Mouse (Mus musculus) lung, postnatal 0 days (tissue): ENCODE measurements around the gene Mff. TPM values are rescaled to one million over a fixed set of nuclear protein-coding genes. Genes with fewer than 3 reads are reported as not detected.

ENCODE experiments used
- ATAC-seq: fragments of 200-750 bp; cut with Nextera tagmentation; 2 replicates; pipeline ENCODE4 v1.8.0; 2017; ENCODE audit warnings: moderate library complexity
- DNase-seq: peaks from one replicate; pipeline ENCODE4 v3.0.0-alpha.2; 2016; ENCODE audit warnings: low spot score
- H3K27ac ChIP-seq: fragments of 300-500 bp; sonication (generic); 2 replicates; pipeline ENCODE4 v1.5.1; 2014; ENCODE audit warnings: antibody characterized with exemption, mild to moderate bottlenecking, low read length, mixed read lengths
- H3K27me3 ChIP-seq: fragments of 300-500 bp; sonication (generic); replicated peaks from 2 replicates; pipeline ENCODE4 v1.6.1; 2014; ENCODE audit warnings: low read length, mixed read lengths; ENCODE audit not compliant: insufficient read depth
- H3K36me3 ChIP-seq: fragments of 300-500 bp; sonication (generic); 2 replicates; pipeline ENCODE4 v1.6.1; 2014; ENCODE audit warnings: low read length, mixed read lengths; ENCODE audit not compliant: insufficient read depth
- H3K4me1 ChIP-seq: fragments of 300-500 bp; sonication (generic); 2 replicates; pipeline ENCODE4 v1.6.1; 2014; ENCODE audit warnings: antibody characterized with exemption, low read depth, low read length, mixed read lengths; ENCODE audit not compliant: insufficient read depth
- H3K4me2 ChIP-seq: fragments of 300-500 bp; sonication (generic); replicated peaks from 2 replicates; pipeline ENCODE4 v1.6.1; 2014; ENCODE audit warnings: low read depth, mild to moderate bottlenecking, low read length, moderate library complexity, mixed read lengths
- H3K4me3 ChIP-seq: fragments of 300-500 bp; sonication (generic); 2 replicates; pipeline ENCODE4 v1.5.1; 2014; ENCODE audit warnings: low read depth, low read length
- H3K9ac ChIP-seq: fragments of 300-500 bp; sonication (generic); replicated peaks from 2 replicates; pipeline ENCODE4 v1.6.1; 2014; ENCODE audit warnings: low read depth, mild to moderate bottlenecking
- H3K9me3 ChIP-seq: fragments of 300-500 bp; sonication (generic); 2 replicates; pipeline ENCODE4 v1.6.1; 2016; ENCODE audit warnings: low read length, mixed read lengths
- CTCF ChIP-seq: IDR thresholded peaks from 2 replicates; pipeline ENCODE4 v1.5.1; 2016; ENCODE audit warnings: antibody characterized with exemption, mild to moderate bottlenecking
- EP300 ChIP-seq: IDR thresholded peaks from 2 replicates; pipeline ENCODE4 v1.6.1; 2016; ENCODE audit warnings: antibody characterized with exemption, mild to moderate bottlenecking, control low read depth
- WGBS: fragments of 180-500 bp; shearing (Covaris S2); extraction: QIAGEN DNeasy Blood & Tissue Kit; methylation state at CpG from one replicate; pipeline ENCODE4 v1.1.7; 2014; 5-methylcytosine and 5-hydroxymethylcytosine counted together
- polyA plus RNA-seq: library from polyadenylated mRNA; unstranded; fragments of >200 nt; fragmentation: Nextera tagmentation; extraction: Ambion mirVana; gene quantifications from 2 replicates; pipeline ENCODE4 v1.2.1, GENCODE M21; 2015

Mff gene
- polyA plus RNA-seq, 1 experiment from 2014 or later: 180 TPM

DNA sequence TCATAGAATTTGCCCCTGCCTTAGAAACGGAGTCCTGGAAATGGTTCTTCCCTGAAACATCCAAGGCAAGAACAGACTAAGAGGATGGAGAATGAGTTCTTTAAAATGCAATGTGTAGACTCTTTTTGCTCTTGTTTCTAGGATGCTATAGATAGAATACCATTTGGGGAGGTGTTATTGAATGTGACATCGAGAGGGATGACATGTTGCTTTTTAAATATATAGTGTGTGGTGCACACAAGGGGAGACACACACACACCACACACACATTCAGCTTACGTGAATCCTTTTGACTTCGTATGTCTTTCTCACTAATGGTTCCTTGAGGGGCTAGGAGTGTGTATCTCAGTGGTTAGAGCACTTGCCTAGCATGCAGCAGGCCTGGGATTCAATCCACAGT lies 50.6 kb downstream of the Mff start:
- no peaks in the 10 kb centered on the region for H3K27me3 ChIP-seq
- H3K9me3 ChIP-seq: 0 out of 2 replicates have a peak, but pooled peaks cover 3% of the 10 kb centered on the region
- ATAC-seq: no peak
- H3K9ac ChIP-seq: no peak overlapping the region
- WGBS: 88% methylated on average over 4 of the region's 4 CpGs
- TF ChIP-seq EP300: no peak
- TF ChIP-seq CTCF: no peak
- H3K4me1 ChIP-seq: no peaks in the 10 kb centered on the region
- no peak overlapping the region for H3K4me2 ChIP-seq
- no peak overlapping the region for H3K4me3 ChIP-seq
- H3K36me3 ChIP-seq: no peaks in the 10 kb centered on the region
- H3K27ac ChIP-seq: no peak overlapping the region
- no peak for DNase-seq

DNA sequence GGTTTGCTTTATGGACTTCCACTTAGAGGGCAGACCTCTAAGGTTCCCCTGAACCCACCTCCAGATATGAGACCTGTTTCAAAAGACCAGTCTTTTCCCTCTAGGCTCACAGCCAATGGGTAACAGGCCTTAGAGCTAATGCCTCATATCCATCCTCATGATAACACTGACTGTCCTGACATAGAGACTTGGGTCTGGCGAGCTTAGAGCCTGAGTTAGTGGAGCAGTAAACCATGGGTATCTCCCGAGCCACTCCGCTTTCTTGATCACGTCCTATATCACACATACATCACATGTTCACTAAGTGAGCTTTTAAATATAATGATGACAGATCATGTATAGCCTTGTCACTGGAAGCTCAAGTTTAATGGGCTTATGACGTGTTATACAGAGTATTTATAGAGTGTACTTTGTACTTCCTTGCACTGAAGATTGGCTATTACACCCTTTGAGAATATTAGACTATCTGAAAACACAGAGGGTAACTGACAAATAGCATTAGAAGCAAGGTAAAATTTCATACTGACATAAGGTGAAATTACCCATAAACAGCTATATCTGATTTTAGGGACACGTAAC lies 54.8 kb downstream of the Mff start:
- WGBS: 77% methylated on average over 6 of the region's 6 CpGs
- H3K27me3 ChIP-seq: no peaks in the 10 kb centered on the region
- ATAC-seq (no peak), DNase-seq (no peak)
- no peak overlapping the region for H3K4me2 ChIP-seq
- no peaks in the 10 kb centered on the region for H3K36me3 ChIP-seq
- TF ChIP-seq CTCF (no peak), EP300 (no peak)
- H3K9ac ChIP-seq: no peak overlapping the region
- no peaks in the 10 kb centered on the region for H3K4me1 ChIP-seq
- 0 out of 2 replicates have a peak, but pooled peaks cover 3% of the 10 kb centered on the region for H3K9me3 ChIP-seq
- H3K4me3 ChIP-seq: no peak overlapping the region
- no peak overlapping the region for H3K27ac ChIP-seq

DNA sequence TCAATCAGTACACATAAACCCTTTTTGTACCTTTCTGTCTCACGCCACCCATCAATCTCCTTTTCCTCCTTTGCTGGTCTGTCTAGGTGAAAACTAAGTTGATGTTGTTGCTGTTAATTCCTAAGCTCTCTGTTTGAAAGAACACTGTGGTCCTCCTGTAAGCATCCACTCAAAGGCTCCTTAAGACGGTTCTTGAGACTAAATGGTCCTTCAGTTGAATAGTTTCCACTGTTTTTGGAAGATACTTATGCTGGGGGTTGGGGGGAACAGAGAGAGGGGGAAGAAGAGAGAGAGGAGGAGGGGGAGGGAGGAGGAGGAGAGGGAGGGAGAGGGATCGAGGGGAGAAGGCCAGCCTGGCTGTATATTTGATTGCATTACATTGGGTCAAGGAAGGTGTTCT lies 58.9 kb downstream of the Mff start:
- DNase-seq (peak; percentile 72), ATAC-seq (peak; percentile 75)
- 50% methylated on average over 3 of the region's 3 CpGs for WGBS

DNA sequence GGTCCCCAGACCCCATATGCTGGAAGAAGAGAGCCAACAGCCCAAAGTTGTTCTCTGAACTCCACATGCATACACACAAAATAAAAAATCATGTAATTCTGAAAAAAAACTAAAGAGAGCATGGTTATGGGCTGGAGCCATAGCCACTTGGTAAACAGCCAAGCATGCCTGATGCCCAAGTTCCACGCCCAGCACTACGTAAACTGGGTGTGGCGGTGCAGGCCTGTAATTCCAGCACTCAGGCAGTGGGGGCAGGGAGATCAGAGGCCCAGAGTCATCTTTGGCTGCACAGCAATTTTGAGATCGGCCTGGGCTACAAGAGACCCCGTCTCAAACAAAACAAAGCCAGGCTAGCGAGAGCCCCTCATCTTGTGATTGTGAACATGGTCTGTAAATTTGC lies 60.9 kb downstream of the Mff start:
- no peak overlapping the region for H3K27ac ChIP-seq
- no peaks in the 10 kb centered on the region for H3K27me3 ChIP-seq
- H3K4me2 ChIP-seq: no peak overlapping the region
- no peaks in the 10 kb centered on the region for H3K9me3 ChIP-seq
- H3K9ac ChIP-seq: no peak overlapping the region
- H3K4me1 ChIP-seq: peaks cover 4% of the 10 kb centered on the region; the same call in 1 of the 2 replicates
- ATAC-seq (peak; percentile 65), DNase-seq (peak; percentile 82)
- H3K4me3 ChIP-seq: no peak overlapping the region
- peak; percentile 36 for TF ChIP-seq CTCF
- peak; percentile 39; the same call in 1 of the 2 replicates for TF ChIP-seq EP300
- WGBS: 38% methylated on average over 6 of the region's 6 CpGs
- H3K36me3 ChIP-seq: no peaks in the 10 kb centered on the region

More for the DNA sequence above, 58.9 kb downstream of the Mff start:
- Histone ChIP-seq H3K4me3 (no peak overlapping the region), H3K4me1 (peaks cover 4% of the 10 kb centered on the region; the same call in 1 of the 2 replicates), H3K27me3 (no peaks in the 10 kb centered on the region), H3K9ac (no peak overlapping the region), H3K36me3 (no peaks in the 10 kb centered on the region), H3K9me3 (no peaks in the 10 kb centered on the region), H3K27ac (no peak overlapping the region), H3K4me2 (no peak overlapping the region)
- TF ChIP-seq EP300 (peak; percentile 99), CTCF (no peak)

DNA sequence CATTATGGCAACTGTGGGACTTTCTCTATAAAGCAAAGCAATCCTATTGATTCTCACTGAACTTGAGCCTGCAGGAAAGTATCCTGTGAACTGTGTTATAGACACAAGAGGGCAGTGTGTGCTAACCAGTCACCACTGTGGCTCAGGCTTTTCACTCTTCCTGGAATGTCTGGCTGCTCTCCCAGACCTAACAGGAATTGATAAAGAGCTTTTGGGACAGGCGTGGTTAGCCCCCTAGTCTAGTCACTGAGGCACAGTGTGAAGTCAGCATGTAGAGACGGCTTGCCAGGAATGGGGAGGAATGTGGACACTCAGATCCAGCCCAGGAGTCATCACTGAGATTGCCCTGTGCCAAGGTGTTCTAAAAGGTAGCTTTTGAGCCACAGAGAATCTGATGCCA lies 62.7 kb downstream of the Mff start:
- Histone ChIP-seq H3K4me2 (no peak overlapping the region), H3K9me3 (no peaks in the 10 kb centered on the region), H3K4me3 (no peak overlapping the region), H3K27ac (no peak overlapping the region), H3K27me3 (no peaks in the 10 kb centered on the region), H3K36me3 (no peaks in the 10 kb centered on the region), H3K4me1 (peaks cover 4% of the 10 kb centered on the region; the same call in 1 of the 2 replicates), H3K9ac (no peak overlapping the region)
- TF ChIP-seq CTCF: peak; percentile 93
- peak; percentile 84 for TF ChIP-seq EP300
- WGBS: 2% methylated on average over 2 of the region's 2 CpGs
- DNase-seq (peak; percentile 95), ATAC-seq (peak; percentile 84)

DNA sequence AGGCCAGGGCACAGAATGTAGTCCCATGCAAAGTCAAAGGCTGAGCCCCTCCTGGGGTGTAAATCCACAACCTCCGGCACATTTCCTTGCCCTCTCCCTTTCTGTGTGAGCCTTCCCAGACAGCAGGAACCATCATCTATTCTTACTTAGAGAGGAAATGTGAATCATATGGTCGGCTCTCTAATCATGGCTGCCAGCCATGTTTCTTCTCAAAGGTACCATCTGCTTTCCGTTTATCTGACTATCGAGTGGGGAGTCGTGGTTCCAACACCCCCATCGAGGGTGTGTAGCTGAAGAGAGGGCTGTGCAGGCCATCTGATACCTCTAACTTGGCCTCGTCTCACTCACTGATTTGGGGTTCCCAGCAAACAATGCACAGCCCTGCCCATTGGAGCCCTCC lies 63.4 kb downstream of the Mff start:
- no peaks in the 10 kb centered on the region for H3K27me3 ChIP-seq
- no peak overlapping the region for H3K27ac ChIP-seq
- no peaks in the 10 kb centered on the region for H3K36me3 ChIP-seq
- 69% methylated on average over 7 of the region's 7 CpGs for WGBS
- H3K4me3 ChIP-seq: no peak overlapping the region
- H3K9ac ChIP-seq: no peak overlapping the region
- no peak for DNase-seq
- no peak for ATAC-seq
- peaks cover 4% of the 10 kb centered on the region; the same call in 1 of the 2 replicates for H3K4me1 ChIP-seq
- no peak for TF ChIP-seq CTCF
- TF ChIP-seq EP300: no peak
- H3K4me2 ChIP-seq: no peak overlapping the region
- no peaks in the 10 kb centered on the region for H3K9me3 ChIP-seq

DNA sequence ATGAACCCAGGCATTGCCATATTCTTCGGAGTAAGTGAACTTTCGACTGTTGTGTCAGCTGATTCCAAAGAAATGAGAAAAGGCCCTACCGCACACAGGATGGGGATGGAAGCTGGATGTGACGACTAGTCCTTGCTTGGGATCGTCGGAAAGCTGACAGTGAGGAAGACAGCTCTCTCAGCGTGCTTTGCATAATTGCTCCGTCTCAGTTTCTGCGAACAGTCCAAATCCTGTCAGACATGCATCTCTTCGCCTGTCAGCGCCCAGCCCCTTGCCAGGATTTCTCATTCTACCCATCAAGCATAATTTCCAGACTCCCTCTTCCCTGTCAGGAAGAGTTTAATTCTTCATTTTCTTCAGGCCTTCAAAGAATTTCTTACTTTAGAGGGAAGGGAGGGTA lies 66.4 kb downstream of the Mff start:
- Histone ChIP-seq H3K27me3 (no peaks in the 10 kb centered on the region), H3K9ac (no peak overlapping the region), H3K36me3 (no peaks in the 10 kb centered on the region), H3K27ac (no peak overlapping the region), H3K4me3 (no peak overlapping the region), H3K4me1 (peaks cover 4% of the 10 kb centered on the region; the same call in 1 of the 2 replicates), H3K4me2 (no peak overlapping the region), H3K9me3 (no peaks in the 10 kb centered on the region)
- ATAC-seq (no peak), DNase-seq (no peak)
- TF ChIP-seq EP300: no peak
- no peak for TF ChIP-seq CTCF
- WGBS: 80% methylated on average over 11 of the region's 11 CpGs
